Mouse (Mus musculus) lung, postnatal 0 days (tissue): ENCODE data around the gene Arhgap40. TPM values are rescaled to one million over a fixed set of nuclear protein-coding genes. Genes with fewer than 3 reads are reported as not detected.
A peak's percentile ranks its signal among the peaks of the same experiment; 100 is the strongest.

ENCODE experiments used
- ATAC-seq: fragments of 200-750 bp; cut with Nextera tagmentation; 2 replicates; pipeline ENCODE4 v1.8.0; 2017; ENCODE audit warnings: moderate library complexity
- DNase-seq: peaks from one replicate; pipeline ENCODE4 v3.0.0-alpha.2; 2016; ENCODE audit warnings: low spot score
- H3K27ac ChIP-seq: fragments of 300-500 bp; sonication (generic); 2 replicates; pipeline ENCODE4 v1.5.1; 2014; ENCODE audit warnings: antibody characterized with exemption, mild to moderate bottlenecking, low read length, mixed read lengths
- H3K27me3 ChIP-seq: fragments of 300-500 bp; sonication (generic); replicated peaks from 2 replicates; pipeline ENCODE4 v1.6.1; 2014; ENCODE audit warnings: low read length, mixed read lengths; ENCODE audit not compliant: insufficient read depth
- H3K36me3 ChIP-seq: fragments of 300-500 bp; sonication (generic); 2 replicates; pipeline ENCODE4 v1.6.1; 2014; ENCODE audit warnings: low read length, mixed read lengths; ENCODE audit not compliant: insufficient read depth
- H3K4me1 ChIP-seq: fragments of 300-500 bp; sonication (generic); 2 replicates; pipeline ENCODE4 v1.6.1; 2014; ENCODE audit warnings: antibody characterized with exemption, low read depth, low read length, mixed read lengths; ENCODE audit not compliant: insufficient read depth
- H3K4me2 ChIP-seq: fragments of 300-500 bp; sonication (generic); replicated peaks from 2 replicates; pipeline ENCODE4 v1.6.1; 2014; ENCODE audit warnings: low read depth, mild to moderate bottlenecking, low read length, moderate library complexity, mixed read lengths
- H3K4me3 ChIP-seq: fragments of 300-500 bp; sonication (generic); 2 replicates; pipeline ENCODE4 v1.5.1; 2014; ENCODE audit warnings: low read depth, low read length
- H3K9ac ChIP-seq: fragments of 300-500 bp; sonication (generic); replicated peaks from 2 replicates; pipeline ENCODE4 v1.6.1; 2014; ENCODE audit warnings: low read depth, mild to moderate bottlenecking
- H3K9me3 ChIP-seq: fragments of 300-500 bp; sonication (generic); 2 replicates; pipeline ENCODE4 v1.6.1; 2016; ENCODE audit warnings: low read length, mixed read lengths
- CTCF ChIP-seq: IDR thresholded peaks from 2 replicates; pipeline ENCODE4 v1.5.1; 2016; ENCODE audit warnings: antibody characterized with exemption, mild to moderate bottlenecking
- EP300 ChIP-seq: IDR thresholded peaks from 2 replicates; pipeline ENCODE4 v1.6.1; 2016; ENCODE audit warnings: antibody characterized with exemption, mild to moderate bottlenecking, control low read depth
- WGBS: fragments of 180-500 bp; shearing (Covaris S2); extraction: QIAGEN DNeasy Blood & Tissue Kit; methylation state at CpG from one replicate; pipeline ENCODE4 v1.1.7; 2014; 5-methylcytosine and 5-hydroxymethylcytosine counted together
- polyA plus RNA-seq: library from polyadenylated mRNA; unstranded; fragments of >200 nt; fragmentation: Nextera tagmentation; extraction: Ambion mirVana; gene quantifications from 2 replicates; pipeline ENCODE4 v1.2.1, GENCODE M21; 2015

Arhgap40 gene
- polyA plus RNA-seq, 1 experiment from 2014 or later, result 0.18 TPM

GRCm38 (mm10) chr2:158503671-158504070 is 8.9 kb upstream of the Arhgap40 start:
- H3K9me3 ChIP-seq, result no peaks in the 10 kb centered on the region
- H3K27me3 ChIP-seq, result no peaks in the 10 kb centered on the region
- no peak overlapping the region for H3K9ac ChIP-seq
- peaks cover 12% of the 10 kb centered on the region; the same call in 1 of the 2 replicates for H3K36me3 ChIP-seq
- H3K4me1 ChIP-seq, result no peaks in the 10 kb centered on the region
- H3K4me2 ChIP-seq, result no peak overlapping the region
- no peak for TF ChIP-seq EP300
- no peak for TF ChIP-seq CTCF
- H3K27ac ChIP-seq, result no peak overlapping the region
- no peak overlapping the region for H3K4me3 ChIP-seq
- ATAC-seq (no peak), DNase-seq (no peak)
- WGBS, result 58% methylated on average over 4 of the region's 4 CpGs

GRCm38 (mm10) chr2:158506475-158506874 is 6.1 kb upstream of the Arhgap40 start:
- no peak for DNase-seq
- TF ChIP-seq EP300 (no peak), CTCF (no peak)
- WGBS, result 80% methylated on average over 5 of the region's 5 CpGs
- Histone ChIP-seq H3K4me3 (no peak overlapping the region), H3K9me3 (no peaks in the 10 kb centered on the region), H3K4me2 (no peak overlapping the region), H3K27me3 (no peaks in the 10 kb centered on the region), H3K27ac (no peak overlapping the region), H3K9ac (no peak overlapping the region), H3K4me1 (no peaks in the 10 kb centered on the region), H3K36me3 (no peaks in the 10 kb centered on the region)
- ATAC-seq, result no peak

GRCm38 (mm10) chr2:158507046-158507445 is 5.5 kb upstream of the Arhgap40 start:
- Histone ChIP-seq H3K4me3 (no peak overlapping the region), H3K9ac (no peak overlapping the region), H3K4me1 (no peaks in the 10 kb centered on the region), H3K9me3 (no peaks in the 10 kb centered on the region), H3K4me2 (no peak overlapping the region), H3K27ac (no peak overlapping the region), H3K27me3 (no peaks in the 10 kb centered on the region), H3K36me3 (no peaks in the 10 kb centered on the region)
- TF ChIP-seq EP300 (no peak), CTCF (no peak)
- WGBS, result 92% methylated on average over 10 of the region's 10 CpGs
- ATAC-seq (no peak), DNase-seq (no peak)

- no peaks in the 10 kb centered on the region for H3K4me1 ChIP-seq
- ATAC-seq (peak; percentile 74), DNase-seq (peak; percentile 73)
- 55% methylated on average over 6 of the region's 6 CpGs for WGBS
- no peak overlapping the region for H3K4me3 ChIP-seq
- H3K4me2 ChIP-seq, result no peak overlapping the region
- no peaks in the 10 kb centered on the region for H3K9me3 ChIP-seq
- no peaks in the 10 kb centered on the region for H3K36me3 ChIP-seq
- no peak overlapping the region for H3K9ac ChIP-seq
- TF ChIP-seq EP300 (no peak), CTCF (no peak)
- H3K27ac ChIP-seq, result 0 out of 2 replicates have a peak overlapping the region, but pooled peaks have one; percentile 43
- H3K27me3 ChIP-seq, result no peaks in the 10 kb centered on the region
These were observed 1.9 kb upstream of the Arhgap40 start for GRCm38 (mm10) chr2:158510665-158511064.

GRCm38 (mm10) chr2:158513821-158514336 is 1.3 kb downstream of the Arhgap40 start:
- no peaks in the 10 kb centered on the region for H3K27me3 ChIP-seq
- 65% methylated on average over 12 of the region's 12 CpGs for WGBS
- H3K4me3 ChIP-seq, result no peak overlapping the region
- TF ChIP-seq EP300, result no peak
- no peak for TF ChIP-seq CTCF
- ATAC-seq, result no peak
- H3K4me1 ChIP-seq, result no peaks in the 10 kb centered on the region
- no peaks in the 10 kb centered on the region for H3K36me3 ChIP-seq
- H3K4me2 ChIP-seq, result no peak overlapping the region
- DNase-seq, result no peak
- H3K9me3 ChIP-seq, result no peaks in the 10 kb centered on the region
- H3K27ac ChIP-seq, result no peak overlapping the region
- H3K9ac ChIP-seq, result no peak overlapping the region

- Histone ChIP-seq H3K4me2 (no peak overlapping the region), H3K4me1 (no peaks in the 10 kb centered on the region), H3K27ac (no peak overlapping the region; the same call in 1 of the 2 replicates), H3K36me3 (no peaks in the 10 kb centered on the region), H3K9me3 (no peaks in the 10 kb centered on the region), H3K9ac (no peak overlapping the region), H3K4me3 (no peak overlapping the region), H3K27me3 (no peaks in the 10 kb centered on the region)
- WGBS, result 50% methylated on average over 6 of the region's 6 CpGs
- ATAC-seq, result no peak
- TF ChIP-seq CTCF (no peak), EP300 (no peak)
- no peak for DNase-seq
These were observed 6.0 kb downstream of the Arhgap40 start for GRCm38 (mm10) chr2:158518583-158518982.

GRCm38 (mm10) chr2:158519071-158519470 is 6.5 kb downstream of the Arhgap40 start:
- H3K4me3 ChIP-seq, result no peak overlapping the region
- ATAC-seq (peak; percentile 81), DNase-seq (peak; percentile 77)
- H3K9ac ChIP-seq, result no peak overlapping the region
- no peak overlapping the region; the same call in 1 of the 2 replicates for H3K27ac ChIP-seq
- TF ChIP-seq CTCF (no peak), EP300 (peak; percentile 83)
- H3K4me1 ChIP-seq, result no peaks in the 10 kb centered on the region
- no peaks in the 10 kb centered on the region for H3K36me3 ChIP-seq
- H3K9me3 ChIP-seq, result no peaks in the 10 kb centered on the region
- H3K4me2 ChIP-seq, result no peak overlapping the region
- WGBS, result 43% methylated on average over 11 of the region's 11 CpGs
- no peaks in the 10 kb centered on the region for H3K27me3 ChIP-seq
